Mouse (Mus musculus) v-Abl transformed pro-B cells (cell line): ENCODE results near the gene Bcl7c.

Experiments
- in situ Hi-C, 2 experiments: fragments of 400-800 bp; cut with MboI; formaldehyde crosslinking; loops; one replicate each; pipeline ENCODE4 v1.15.1; 2025; ENCODE audit not compliant: unreplicated experiment in 2 of 2

The Bcl7c gene

DNA sequence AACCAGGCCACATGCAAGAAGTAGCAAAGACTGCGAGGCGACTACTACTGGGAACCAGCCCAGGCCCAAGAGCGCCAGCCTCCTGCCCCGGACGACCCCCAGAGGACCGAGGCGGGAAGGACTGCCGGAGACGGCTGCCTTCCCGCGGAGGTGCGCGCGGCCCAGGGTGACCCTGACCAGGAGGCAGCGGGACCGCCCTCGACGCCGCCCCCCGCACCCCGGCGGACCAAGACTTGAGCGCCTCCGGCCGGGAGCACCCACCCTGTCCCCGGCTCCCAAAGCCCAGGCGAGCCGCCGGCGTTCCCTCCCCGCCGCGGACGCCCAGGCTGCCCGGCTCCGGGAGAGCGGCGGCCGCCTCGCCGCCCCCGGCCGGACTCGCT lies 94.2 kb downstream of the Bcl7c start:
- in situ Hi-C loops: loop anchor here in 1 of 2 experiments (10.0 kb wide), 1 partner anchor 270 kb away; the partner anchor contains the start of gene Zfp768

DNA sequence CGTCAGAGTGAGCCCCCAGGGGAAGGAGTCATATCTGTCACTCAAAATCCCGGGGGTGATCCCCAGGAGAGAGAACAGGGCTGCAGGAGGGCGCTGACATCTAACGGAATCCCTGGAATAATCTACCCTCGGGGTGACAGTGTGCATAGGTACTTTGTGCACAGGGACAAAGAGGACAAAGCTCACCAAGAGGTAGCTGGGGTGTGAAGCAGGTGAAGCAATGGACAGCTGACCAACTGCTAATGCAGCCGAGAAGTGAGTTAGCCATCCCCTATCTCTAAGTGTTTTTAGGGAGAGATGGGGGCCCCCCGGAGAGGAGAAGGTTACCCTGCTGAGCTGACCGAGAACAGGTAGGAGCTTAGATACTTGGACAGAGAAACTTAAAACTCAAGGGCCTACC lies 94.6 kb downstream of the Bcl7c start:
- in situ Hi-C loops: loop anchor here in 1 of 2 experiments (10.0 kb wide), 1 partner anchor 269 kb away; the partner anchor contains the start of gene Zfp768

DNA sequence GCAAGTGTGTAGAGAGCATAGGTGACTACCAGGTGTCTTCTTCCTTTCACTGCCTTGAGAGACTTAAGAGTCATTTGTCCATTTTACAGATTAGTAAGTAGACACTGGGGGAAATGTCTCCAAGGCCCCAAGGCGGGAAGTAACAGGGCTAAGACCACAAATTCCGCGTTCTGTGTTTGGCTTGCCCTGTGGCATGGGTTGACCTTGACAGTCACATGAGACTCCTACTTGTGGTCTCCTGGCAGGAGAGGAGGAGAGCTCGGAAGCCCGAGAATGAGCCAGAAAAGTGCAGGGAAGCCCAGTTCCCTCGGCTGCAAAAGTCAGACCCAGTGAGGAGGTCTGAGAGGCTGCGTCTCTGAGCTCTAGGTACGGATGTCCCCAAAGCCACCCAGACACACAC lies 95.2 kb downstream of the Bcl7c start:
- in situ Hi-C loops: loop anchor here in 1 of 2 experiments (10.0 kb wide), 1 partner anchor 269 kb away; the partner anchor contains the start of gene Zfp768

DNA sequence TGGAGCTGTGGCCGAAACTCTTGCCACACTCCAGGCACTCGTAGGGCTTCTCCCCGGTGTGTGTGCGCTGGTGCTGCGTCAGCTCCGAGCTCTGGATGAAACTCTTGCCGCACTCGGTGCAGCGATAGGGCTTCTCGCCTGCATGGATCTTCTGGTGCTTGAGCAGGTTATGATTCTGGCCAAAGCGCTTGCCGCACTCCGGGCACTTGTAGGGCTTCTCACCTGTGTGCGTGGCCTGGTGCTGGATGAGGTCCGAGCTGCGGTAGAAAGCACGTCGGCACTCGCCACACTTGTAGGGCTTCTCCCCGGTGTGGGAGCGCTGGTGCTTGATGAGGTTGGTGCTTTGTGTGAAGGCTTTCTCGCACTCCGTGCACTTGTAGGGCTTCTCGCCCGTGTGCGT lies 97.2 kb downstream of the Bcl7c start:
- in situ Hi-C loops: loop anchor here in 1 of 2 experiments (10.0 kb wide), 1 partner anchor 267 kb away; the partner anchor contains the start of gene Zfp768
